Mouse (Mus musculus): ENCODE measurements around the gene Gm20388. TPM values are rescaled to one million over a fixed set of nuclear protein-coding genes. Genes with fewer than 3 reads are reported as not detected.

The Gm20388 gene
- polyA plus RNA-seq, 1 experiment from 2014 or later, result not detected

GRCm38 (mm10) chr8:120513638-120514461, 603.2 kb downstream of the Gm20388 start:
- Histone ChIP-seq H3K27me3 (ENCODE audit: control insufficient read depth, insufficient read depth, low read length) (no peaks in the 10 kb centered on the region), H3K36me3 (ENCODE audit: control insufficient read depth, insufficient read depth, low read length) (no peaks in the 10 kb centered on the region), H3K4me3 (ENCODE audit: control insufficient read depth in 1 of 2, insufficient read depth in 1 of 2, low read depth in 1 of 2, low read length in 2 of 2) (no peak overlapping the region), H3K4me2 (ENCODE audit: low read length) (no peak overlapping the region), H3K27ac (replicated peaks in 1 of 2; ENCODE audit: control insufficient read depth in 1 of 2, insufficient read depth in 1 of 2, low read depth in 2 of 2, low read length in 2 of 2) (no peak overlapping the region), H3K4me1 (ENCODE audit: control insufficient read depth in 2 of 2, insufficient read depth in 2 of 2, low read length in 2 of 2) (peaks cover 69 to 88% of the 10 kb centered on the region in 2 experiments), H3K9me3 (ENCODE audit: control insufficient read depth, low read length) (no peaks in the 10 kb centered on the region), H3K9ac (ENCODE audit: low read length) (peak overlapping the region; percentile 22; the same call in 1 of the 2 replicates)
- 44% methylated on average over 26 of the region's 26 CpGs for WGBS
- no peak for ATAC-seq (ENCODE audit: insufficient number of reproducible peaks, insufficient read depth, low FRiP score, low read depth)

GRCm38 (mm10) chr8:120515214-120515613, 604.6 kb downstream of the Gm20388 start:
- H3K27ac ChIP-seq (replicated peaks in 1 of 2; ENCODE audit: control insufficient read depth in 1 of 2, insufficient read depth in 1 of 2, low read depth in 2 of 2, low read length in 2 of 2), result 0 out of 4 replicates have a peak overlapping the region, but pooled peaks of 1 of the 2 experiments have one; percentile 75
- H3K9ac ChIP-seq (ENCODE audit: low read length), result no peak overlapping the region
- H3K4me3 ChIP-seq (ENCODE audit: control insufficient read depth in 1 of 2, insufficient read depth in 1 of 2, low read depth in 1 of 2, low read length in 2 of 2), result no peak overlapping the region
- no peaks in the 10 kb centered on the region for H3K9me3 ChIP-seq (ENCODE audit: control insufficient read depth, low read length)
- no peaks in the 10 kb centered on the region for H3K36me3 ChIP-seq (ENCODE audit: control insufficient read depth, insufficient read depth, low read length)
- WGBS, result 93% methylated on average over 2 of the region's 2 CpGs
- peaks cover 65 to 88% of the 10 kb centered on the region in 2 experiments for H3K4me1 ChIP-seq (ENCODE audit: control insufficient read depth in 2 of 2, insufficient read depth in 2 of 2, low read length in 2 of 2)
- no peak overlapping the region for H3K4me2 ChIP-seq (ENCODE audit: low read length)
- H3K27me3 ChIP-seq (ENCODE audit: control insufficient read depth, insufficient read depth, low read length), result no peaks in the 10 kb centered on the region
- ATAC-seq (ENCODE audit: insufficient number of reproducible peaks, insufficient read depth, low FRiP score, low read depth), result no peak

GRCm38 (mm10) chr8:120515650-120516049, 605.0 kb downstream of the Gm20388 start:
- H3K36me3 ChIP-seq (ENCODE audit: control insufficient read depth, insufficient read depth, low read length), result no peaks in the 10 kb centered on the region
- H3K9me3 ChIP-seq (ENCODE audit: control insufficient read depth, low read length), result no peaks in the 10 kb centered on the region
- H3K27ac ChIP-seq (replicated peaks in 1 of 2; ENCODE audit: control insufficient read depth in 1 of 2, insufficient read depth in 1 of 2, low read depth in 2 of 2, low read length in 2 of 2), result peak overlapping the region in 1 of 2 experiments; percentile 75; a peak in 1 of 4 replicates
- 83% methylated on average over 6 of the region's 6 CpGs for WGBS
- peak overlapping the region; percentile 2; the same call in 1 of the 2 replicates for H3K9ac ChIP-seq (ENCODE audit: low read length)
- no peak for ATAC-seq (ENCODE audit: insufficient number of reproducible peaks, insufficient read depth, low FRiP score, low read depth)
- H3K4me1 ChIP-seq (ENCODE audit: control insufficient read depth in 2 of 2, insufficient read depth in 2 of 2, low read length in 2 of 2), result peaks cover 66 to 88% of the 10 kb centered on the region in 2 experiments
- H3K4me2 ChIP-seq (ENCODE audit: low read length), result no peak overlapping the region
- H3K27me3 ChIP-seq (ENCODE audit: control insufficient read depth, insufficient read depth, low read length), result no peaks in the 10 kb centered on the region
- H3K4me3 ChIP-seq (ENCODE audit: control insufficient read depth in 1 of 2, insufficient read depth in 1 of 2, low read depth in 1 of 2, low read length in 2 of 2), result no peak overlapping the region

- peak; percentile 27 for ATAC-seq (ENCODE audit: insufficient number of reproducible peaks, insufficient read depth, low FRiP score, low read depth)
- peaks cover 63 to 88% of the 10 kb centered on the region in 2 experiments for H3K4me1 ChIP-seq (ENCODE audit: control insufficient read depth in 2 of 2, insufficient read depth in 2 of 2, low read length in 2 of 2)
- H3K27ac ChIP-seq (replicated peaks in 1 of 2; ENCODE audit: control insufficient read depth in 1 of 2, insufficient read depth in 1 of 2, low read depth in 2 of 2, low read length in 2 of 2), result peak overlapping the region; percentile 54 to 75
- H3K9ac ChIP-seq (ENCODE audit: low read length), result peak overlapping the region; percentile 46
- H3K9me3 ChIP-seq (ENCODE audit: control insufficient read depth, low read length), result no peaks in the 10 kb centered on the region
- H3K4me2 ChIP-seq (ENCODE audit: low read length), result peak overlapping the region; percentile 44
- 13% methylated on average over 12 of the region's 12 CpGs for whole genome bisulfite sequencing
- no peaks in the 10 kb centered on the region for H3K36me3 ChIP-seq (ENCODE audit: control insufficient read depth, insufficient read depth, low read length)
- no peaks in the 10 kb centered on the region for H3K27me3 ChIP-seq (ENCODE audit: control insufficient read depth, insufficient read depth, low read length)
- no peak overlapping the region for H3K4me3 ChIP-seq (ENCODE audit: control insufficient read depth in 1 of 2, insufficient read depth in 1 of 2, low read depth in 1 of 2, low read length in 2 of 2)
Measured at GRCm38 (mm10) chr8:120516182-120516755, 605.6 kb downstream of the Gm20388 start.

GRCm38 (mm10) chr8:120517666-120518410, 607.2 kb downstream of the Gm20388 start:
- H3K4me1 ChIP-seq (ENCODE audit: control insufficient read depth in 2 of 2, insufficient read depth in 2 of 2, low read length in 2 of 2), result peaks cover 51 to 80% of the 10 kb centered on the region in 2 experiments
- H3K4me3 ChIP-seq (ENCODE audit: control insufficient read depth in 1 of 2, insufficient read depth in 1 of 2, low read depth in 1 of 2, low read length in 2 of 2), result no peak overlapping the region
- H3K27ac ChIP-seq (replicated peaks in 1 of 2; ENCODE audit: control insufficient read depth in 1 of 2, insufficient read depth in 1 of 2, low read depth in 2 of 2, low read length in 2 of 2), result peak overlapping the region in 1 of 2 experiments; percentile 75; a peak in 1 of 4 replicates
- H3K27me3 ChIP-seq (ENCODE audit: control insufficient read depth, insufficient read depth, low read length), result no peaks in the 10 kb centered on the region
- H3K4me2 ChIP-seq (ENCODE audit: low read length), result no peak overlapping the region
- H3K36me3 ChIP-seq (ENCODE audit: control insufficient read depth, insufficient read depth, low read length), result no peaks in the 10 kb centered on the region
- H3K9me3 ChIP-seq (ENCODE audit: control insufficient read depth, low read length), result no peaks in the 10 kb centered on the region
- WGBS, result 58% methylated on average over 11 of the region's 11 CpGs
- no peak overlapping the region for H3K9ac ChIP-seq (ENCODE audit: low read length)
- ATAC-seq (ENCODE audit: insufficient number of reproducible peaks, insufficient read depth, low FRiP score, low read depth), result no peak

GRCm38 (mm10) chr8:120518736-120519534, 608.3 kb downstream of the Gm20388 start:
- Histone ChIP-seq H3K4me2 (ENCODE audit: low read length) (no peak overlapping the region), H3K4me1 (ENCODE audit: control insufficient read depth in 2 of 2, insufficient read depth in 2 of 2, low read length in 2 of 2) (peaks cover 51 to 85% of the 10 kb centered on the region in 2 experiments), H3K4me3 (ENCODE audit: control insufficient read depth in 1 of 2, insufficient read depth in 1 of 2, low read depth in 1 of 2, low read length in 2 of 2) (no peak overlapping the region), H3K27ac (replicated peaks in 1 of 2; ENCODE audit: control insufficient read depth in 1 of 2, insufficient read depth in 1 of 2, low read depth in 2 of 2, low read length in 2 of 2) (no peak overlapping the region), H3K27me3 (ENCODE audit: control insufficient read depth, insufficient read depth, low read length) (no peaks in the 10 kb centered on the region), H3K9me3 (ENCODE audit: control insufficient read depth, low read length) (no peaks in the 10 kb centered on the region), H3K36me3 (ENCODE audit: control insufficient read depth, insufficient read depth, low read length) (no peaks in the 10 kb centered on the region), H3K9ac (ENCODE audit: low read length) (no peak overlapping the region)
- WGBS, result 61% methylated on average over 14 of the region's 14 CpGs
- ATAC-seq (ENCODE audit: insufficient number of reproducible peaks, insufficient read depth, low FRiP score, low read depth), result 0 out of 2 replicates have a peak, but pooled peaks have one; percentile 7

Data from heart, embryonic 14.5 days (tissue).